Mouse (Mus musculus) lung, adult 2 months (tissue): ENCODE measurements around the gene Olfr652.

ENCODE experiments used
- CTCF ChIP-seq: fragments of 200-500 bp; IDR thresholded peaks from 2 replicates; pipeline ENCODE4 v1.5.1; 2011; ENCODE audit warnings: mild to moderate bottlenecking, low read length, control low read depth; ENCODE audit not compliant: insufficient read depth
- POLR2A ChIP-seq: fragments of 200-500 bp; IDR thresholded peaks from 2 replicates; pipeline ENCODE4 v1.6.1; 2011; ENCODE audit warnings: low read depth, mild to moderate bottlenecking, control low read depth, low read length, borderline replicate concordance; ENCODE audit errors: extremely low read depth

GRCm38 (mm10) chr7:104560601-104561000 is at the start of gene Olfr652:
- no peak for TF ChIP-seq CTCF
- TF ChIP-seq POLR2A: no peak
